9 mouse cellular contexts compared by ENCODE assay signal in the genomic region with DNA sequence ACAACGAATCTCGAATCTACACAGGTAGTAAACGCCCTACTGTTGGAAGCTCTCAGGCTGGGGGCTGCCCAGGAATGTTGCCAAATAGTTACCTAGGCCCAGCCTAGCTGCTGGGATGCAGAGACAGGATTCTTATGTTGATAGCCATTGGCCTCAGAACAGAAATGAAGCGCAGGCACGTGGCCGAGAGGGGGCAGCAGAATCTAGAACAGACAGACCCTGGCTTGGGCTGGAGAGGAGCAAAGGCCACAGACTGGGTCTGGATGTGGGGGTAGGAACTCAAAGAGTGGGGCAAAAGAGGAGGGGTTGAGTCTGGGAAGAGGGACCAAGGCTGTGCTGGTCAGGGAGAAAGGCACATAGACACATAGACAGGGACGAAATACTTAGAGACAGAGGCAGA. TPM values are rescaled to one million over a fixed set of nuclear protein-coding genes. Genes with fewer than 3 reads are reported as not detected.
A peak's percentile ranks its signal among the peaks of the same experiment; 100 is the strongest.
DNase-seq lines count a peak whose midpoint lies in the region; ATAC-seq lines count a peak whose summit lies in the region.
"Had no signal": no experiment of that assay in that cellular context is flagged by ENCODE, and none has a peak within 500 bp of the region (broad histone marks: within the 10 kb centered on the region; RNA-seq: fewer than 3 reads in every experiment).

No protein-coding gene starts in this region.

- H3K4me1 ChIP-seq in midbrain, embryonic 10.5 days, result peaks cover 52% of the 10 kb centered on the region

- intact Hi-C loops in heart, postnatal 10 days (cut with DNase I), result loop anchor here (10.0 kb wide), 1 partner anchor 51 kb away; no protein-coding TSS in a partner anchor

- peak; percentile 69 to 88 for DNase-seq in adrenal gland, adult (ENCODE audit: inconsistent age in 2 of 2, low spot score in 1 of 2)
- DNase-seq in adrenal gland, adult 8-10 months, result no peak
- peak; percentile 88 for DNase-seq in R1 (ENCODE audit: low read depth, low spot score)
- peak; percentile 65 to 80 for DNase-seq in heart, postnatal 10 days
- DNase-seq in layer of hippocampus, adult 8-10 months (ENCODE audit: low spot score in 2 of 2), result peak; percentile 35 to 52
- DNase-seq in midbrain, embryonic 10.5 days (ENCODE audit: low spot score), result peak; percentile 79
- DNase-seq in splenic B cell, adult 2 months (ENCODE audit: low read depth, low spot score), result peak; percentile 21

- peak overlapping the region; percentile 14; the same call in 1 of the 2 replicates for H3K27ac ChIP-seq in midbrain, embryonic 10.5 days (replicated peaks)
- H3K27ac ChIP-seq: liver, embryonic 15.5 days had no signal

- peaks cover 38% of the 10 kb centered on the region for H3K36me3 ChIP-seq in midbrain, embryonic 10.5 days
- no peaks in the 10 kb centered on the region for H3K36me3 ChIP-seq in splenic B cell, adult 2 months (ENCODE audit: control insufficient read depth, insufficient read depth, low read length, poor library complexity, severe bottlenecking)
- H3K36me3 ChIP-seq: liver, embryonic 15.5 days had no signal

- peaks cover 14% of the 10 kb centered on the region for H3K27me3 ChIP-seq in midbrain, embryonic 10.5 days (ENCODE audit: low read depth, poor library complexity, severe bottlenecking)
- H3K27me3 ChIP-seq in splenic B cell, adult 2 months (ENCODE audit: control insufficient read depth, insufficient read depth, low read length, poor library complexity, severe bottlenecking), result no peaks in the 10 kb centered on the region

- H3K4me3 ChIP-seq in midbrain, embryonic 10.5 days, result no peak overlapping the region
- H3K4me3 ChIP-seq: liver, embryonic 15.5 days had no signal

- 11% methylated on average over 7 of the region's 7 CpGs for WGBS in midbrain, embryonic 10.5 days

- H3K9me3 ChIP-seq in midbrain, embryonic 10.5 days (replicated peaks), result no peaks in the 10 kb centered on the region
- H3K9me3 ChIP-seq: liver, embryonic 15.5 days had no signal

- peak; percentile 36; the same call in 1 of the 2 replicates for ATAC-seq in common myeloid progenitor, adult 5-6 weeks (replicated peaks; ENCODE audit: low read depth, poor library complexity, severe bottlenecking)

RNA-seq across cellular contexts. Expression of a gene that starts 14.1 kb away (rescaled TPM):
- 1 to 10 TPM; 3.8 to 5.6 (median 4.9) TPM for total RNA-seq in adrenal gland, adult 8-10 months (2022)
- total RNA-seq in common myeloid progenitor, adult 5-6 weeks (2017), result not detected in 2 replicates
- 1 to 10 TPM; 4.2 to 4.4 TPM for total RNA-seq in heart, postnatal 10 days (2021)
- 10 to 100 TPM; 51.7 to 56.4 (median 54.1) TPM for total RNA-seq in layer of hippocampus, adult 8-10 months (2022)
- polyA plus RNA-seq in midbrain, embryonic 10.5 days (2016; fragmentation: Nextera tagmentation; extraction: Ambion mirVana), result 23.2 and 31.4 TPM in 2 replicates

RNA-seq across cellular contexts. Expression of a gene that starts 42.7 kb away (rescaled TPM):
- 10 to 100 TPM; 41.4 to 50.9 (median 48.4) TPM for total RNA-seq in adrenal gland, adult 8-10 months (2022)
- total RNA-seq in common myeloid progenitor, adult 5-6 weeks (2017), result not detected in 2 replicates
- total RNA-seq in heart, postnatal 10 days (2021), result 1 to 10 TPM; 3.3 to 7.5 TPM
- total RNA-seq in layer of hippocampus, adult 8-10 months (2022), result 10 to 100 TPM; 84.3 to 93.9 (median 90.2) TPM
- 27.1 and 35.8 TPM in 2 replicates for polyA plus RNA-seq in midbrain, embryonic 10.5 days (2016; fragmentation: Nextera tagmentation; extraction: Ambion mirVana)

RNA-seq across cellular contexts. Expression of a gene that starts 45.6 kb away (rescaled TPM):
- 100 to 1,000 TPM in 2 of 4 experiments, 10 to 100 TPM in 2; 81.8 to 130 (median 112) TPM for total RNA-seq in adrenal gland, adult 8-10 months (2022)
- total RNA-seq in common myeloid progenitor, adult 5-6 weeks (2017), result 104 and 110 TPM in 2 replicates
- 10 to 100 TPM; 65.3 to 66.2 TPM for total RNA-seq in heart, postnatal 10 days (2021)
- total RNA-seq in layer of hippocampus, adult 8-10 months (2022), result 10 to 100 TPM; 39.9 to 44.4 (median 41.6) TPM
- polyA plus RNA-seq in midbrain, embryonic 10.5 days (2016; fragmentation: Nextera tagmentation; extraction: Ambion mirVana), result 69.0 TPM in 2 replicates

RNA-seq across cellular contexts. Expression of a gene that starts 59.1 kb away (rescaled TPM):
- total RNA-seq in adrenal gland, adult 8-10 months (2022), result 10 to 100 TPM; 35.0 to 44.4 (median 41.8) TPM
- total RNA-seq in common myeloid progenitor, adult 5-6 weeks (2017), result 22.8 and 28.2 TPM in 2 replicates
- 10 to 100 TPM; 28.0 to 32.1 TPM for total RNA-seq in heart, postnatal 10 days (2021)
- 10 to 100 TPM; 25.7 to 31.7 (median 30.2) TPM for total RNA-seq in layer of hippocampus, adult 8-10 months (2022)
- 86.4 and 91.5 TPM in 2 replicates for polyA plus RNA-seq in midbrain, embryonic 10.5 days (2016; fragmentation: Nextera tagmentation; extraction: Ambion mirVana)

Comparison
In these comparisons a context has a peak if more than half of its experiments do, and no peak if none do; other contexts are left out.
1. RNA of a gene that starts 14.1 kb away (total RNA-seq): 51.7 to 56.4 TPM in layer of hippocampus, adult 8-10 months; 3.8 to 5.6 TPM in adrenal gland, adult 8-10 months, 4.2 to 4.4 TPM in heart, postnatal 10 days and not detected in common myeloid progenitor, adult 5-6 weeks; every median in the first group is over 4 times any median in the second.
2. RNA of a gene that starts 42.7 kb away (total RNA-seq): 84.3 to 93.9 TPM in layer of hippocampus, adult 8-10 months and 41.4 to 50.9 TPM in adrenal gland, adult 8-10 months; 3.3 to 7.5 TPM in heart, postnatal 10 days and not detected in common myeloid progenitor, adult 5-6 weeks; every median in the first group is over 4 times any median in the second.